Comparison of ENCODE assay signal across 33 mouse cellular contexts in genomic region chr7:46748459-46748858, GRCm38 (mm10). TPM values are rescaled to one million over a fixed set of nuclear protein-coding genes. Genes with fewer than 3 reads are reported as not detected.
DNase-seq lines count a peak whose midpoint lies in the region; ATAC-seq and TF ChIP-seq lines count a peak whose summit lies in the region.
"Had no signal": no experiment of that assay in that cellular context is flagged by ENCODE, and none has a peak within 500 bp of the region (broad histone marks: within the 10 kb centered on the region; RNA-seq: fewer than 3 reads in every experiment).

No protein-coding gene starts in this region.

- no peaks in the 10 kb centered on the region for H3K36me3 ChIP-seq in liver, postnatal 0 days (replicated peaks; ENCODE audit: insufficient read depth, low read length)
- H3K36me3 ChIP-seq: embryonic facial prominence, embryonic 12.5 days; forebrain, embryonic 12.5 days; hindbrain, embryonic 10.5 days; neural tube, embryonic 15.5 days had no signal

- WGBS in liver, postnatal 0 days (ENCODE audit: insufficient replicate concordance) = 60% methylated on average over 3 of the region's 3 CpGs

- TF ChIP-seq EP300 in liver, postnatal 0 days (IDR thresholded peaks at IDR 0.05; ENCODE audit: low read depth) = no peak

- no peak overlapping the region for H3K9ac ChIP-seq in liver, postnatal 0 days (replicated peaks)
- H3K9ac ChIP-seq: embryonic facial prominence, embryonic 12.5 days; forebrain, embryonic 12.5 days; neural tube, embryonic 15.5 days had no signal

- H3K27ac ChIP-seq in gastrocnemius, adult 2 months = peak overlapping the region; percentile 40
- H3K27ac ChIP-seq in liver, postnatal 0 days (ENCODE audit: low read depth) = no peak overlapping the region
- H3K27ac ChIP-seq: embryonic facial prominence, embryonic 12.5 days; forebrain, embryonic 12.5 days; hindbrain, embryonic 10.5 days; hindbrain, postnatal 0 days; layer of hippocampus, adult 2 months; macrophage; neural tube, embryonic 15.5 days; stomach, postnatal 0 days had no signal

- TF ChIP-seq CTCF in gastrocnemius, adult 2 months (IDR thresholded peaks at IDR 0.05) = no peak
- TF ChIP-seq CTCF in liver, postnatal 0 days (IDR thresholded peaks at IDR 0.05; ENCODE audit: low read depth) = no peak

- H3K9me3 ChIP-seq in liver, postnatal 0 days (ENCODE audit: low read length) = no peaks in the 10 kb centered on the region
- H3K9me3 ChIP-seq: embryonic facial prominence, embryonic 12.5 days; forebrain, embryonic 12.5 days; hindbrain, embryonic 10.5 days; neural tube, embryonic 15.5 days had no signal

- H3K4me2 ChIP-seq in liver, postnatal 0 days (ENCODE audit: low read depth, low read length) = no peak overlapping the region
- H3K4me2 ChIP-seq: embryonic facial prominence, embryonic 12.5 days; forebrain, embryonic 12.5 days; neural tube, embryonic 15.5 days had no signal

- H3K27me3 ChIP-seq in liver, postnatal 0 days (ENCODE audit: insufficient read depth, low read length) = no peaks in the 10 kb centered on the region
- H3K27me3 ChIP-seq: embryonic facial prominence, embryonic 12.5 days; forebrain, embryonic 12.5 days; neural tube, embryonic 15.5 days had no signal

- no peak overlapping the region for H3K4me3 ChIP-seq in gastrocnemius, adult 2 months
- no peak overlapping the region for H3K4me3 ChIP-seq in liver, postnatal 0 days (ENCODE audit: low read depth, low read length)
- H3K4me3 ChIP-seq: embryonic facial prominence, embryonic 12.5 days; erythroblast, embryonic 14.5 days; forebrain, embryonic 12.5 days; hindbrain, embryonic 10.5 days; layer of hippocampus, adult 2 months; neural tube, embryonic 15.5 days had no signal

- peak; percentile 39 for DNase-seq in gastrocnemius, adult 2 months
- DNase-seq in gastrocnemius, postnatal 36 days = no peak
- peak; percentile 30 for DNase-seq in lung, postnatal 36 days
- DNase-seq in lung, postnatal 25 days (ENCODE audit: low spot score) = no peak
- peak; percentile 86 for DNase-seq in R1 (ENCODE audit: low read depth, low spot score)
- peak; percentile 58 for DNase-seq in skeletal muscle tissue, adult 2 months (ENCODE audit: low read depth, low spot score)
- no peak for DNase-seq in liver, postnatal 0 days
- DNase-seq: adrenal gland, postnatal 36 days; cerebellum, adult 18-20 months; cerebellum, postnatal 25 days; gastrocnemius, postnatal 14 days; kidney, postnatal 25 days; right cerebral cortex, adult 18-20 months; thymus, adult 2 months had no signal

- ATAC-seq in liver, postnatal 0 days = no peak
- no peak for ATAC-seq in erythroblast, adult 5-6 weeks (replicated peaks; ENCODE audit: low FRiP score, poor library complexity, severe bottlenecking)
- ATAC-seq: hindbrain, postnatal 0 days; intestine, embryonic 16.5 days had no signal

- intact Hi-C loops in gastrocnemius, adult 2 months (cut with DNase I) = no loop called here
- intact Hi-C loops in gastrocnemius, postnatal 36 days (cut with DNase I) = no loop called here

- H3K4me1 ChIP-seq in liver, postnatal 0 days (ENCODE audit: insufficient read depth) = no peaks in the 10 kb centered on the region
- H3K4me1 ChIP-seq: embryonic facial prominence, embryonic 12.5 days; hindbrain, embryonic 10.5 days; neural tube, embryonic 15.5 days had no signal

RNA-seq across cellular contexts. Expression of gene Saa2, which starts 3.1 kb away (rescaled TPM):
- not detected for total RNA-seq in gastrocnemius, adult 2 months (2021)
- total RNA-seq in gastrocnemius, postnatal 36 days (2021) = not detected
- 0.19 and 0.25 TPM in 2 replicates for polyA plus RNA-seq in liver, postnatal 0 days (2015; fragmentation: Nextera tagmentation; extraction: Ambion mirVana)
- not detected in 2 replicates for total RNA-seq in erythroblast, adult 5-6 weeks (2015; ENCODE audit: low replicate concordance)
- total RNA-seq in erythroblast, adult 5-6 weeks (2017; ENCODE audit: low replicate concordance) = not detected in 2 replicates
- total RNA-seq: heart, postnatal 10 days; layer of hippocampus, adult 2 months; layer of hippocampus, postnatal 25 days; midbrain, postnatal 0 days had no signal
- polyA plus RNA-seq: embryonic facial prominence, embryonic 12.5 days; erythroblast, embryonic 14.5 days; forebrain, embryonic 12.5 days; intestine, embryonic 16.5 days; kidney, embryonic 14.5 days; liver, embryonic 16.5 days; macrophage; midbrain, postnatal 0 days; neural tube, embryonic 15.5 days; small intestine, adult 2 months had no signal

RNA-seq across cellular contexts. Expression of gene Saa1, which starts 5.7 kb away (rescaled TPM):
- not detected for total RNA-seq in gastrocnemius, adult 2 months (2021)
- not detected for total RNA-seq in gastrocnemius, postnatal 36 days (2021)
- polyA plus RNA-seq in liver, postnatal 0 days (2015; fragmentation: Nextera tagmentation; extraction: Ambion mirVana) = 0.38 and 0.63 TPM in 2 replicates
- not detected in 2 replicates for total RNA-seq in erythroblast, adult 5-6 weeks (2015; ENCODE audit: low replicate concordance)
- total RNA-seq in erythroblast, adult 5-6 weeks (2017; ENCODE audit: low replicate concordance) = not detected in 2 replicates
- total RNA-seq: heart, postnatal 10 days; hindbrain, postnatal 0 days; layer of hippocampus, adult 2 months; layer of hippocampus, postnatal 25 days; midbrain, postnatal 0 days had no signal
- polyA plus RNA-seq: erythroblast, embryonic 14.5 days; forebrain, embryonic 12.5 days; frontal cortex, adult 2 months; limb, embryonic 11.5 days; liver, embryonic 16.5 days; macrophage; small intestine, adult 2 months had no signal

RNA-seq across cellular contexts. Expression of gene Saa4, which starts 16.1 kb away (rescaled TPM):
- not detected for total RNA-seq in gastrocnemius, adult 2 months (2021)
- total RNA-seq in gastrocnemius, postnatal 36 days (2021) = not detected
- 2.3 and 2.4 TPM in 2 replicates for polyA plus RNA-seq in liver, postnatal 0 days (2015; fragmentation: Nextera tagmentation; extraction: Ambion mirVana)
- not detected in 2 replicates for total RNA-seq in erythroblast, adult 5-6 weeks (2015; ENCODE audit: low replicate concordance)
- not detected in 2 replicates for total RNA-seq in erythroblast, adult 5-6 weeks (2017; ENCODE audit: low replicate concordance)
- total RNA-seq: gastrocnemius, postnatal 14 days; heart, postnatal 10 days; hindbrain, postnatal 0 days; layer of hippocampus, adult 2 months; layer of hippocampus, postnatal 25 days; midbrain, postnatal 0 days had no signal
- polyA plus RNA-seq: embryonic facial prominence, embryonic 12.5 days; erythroblast, embryonic 14.5 days; forebrain, embryonic 12.5 days; frontal cortex, adult 2 months; hindbrain, embryonic 10.5 days; hindbrain, postnatal 0 days; kidney, embryonic 14.5 days; limb, embryonic 11.5 days; macrophage; midbrain, postnatal 0 days; neural tube, embryonic 15.5 days; small intestine, adult 2 months; stomach, postnatal 0 days had no signal

RNA-seq across cellular contexts. Expression of gene Saa3, which starts 33.0 kb away (rescaled TPM):
- total RNA-seq in gastrocnemius, adult 2 months (2021) = not detected
- total RNA-seq in gastrocnemius, postnatal 36 days (2021) = not detected
- polyA plus RNA-seq in liver, postnatal 0 days (2015; fragmentation: Nextera tagmentation; extraction: Ambion mirVana) = 5.4 and 11.9 TPM in 2 replicates
- total RNA-seq in erythroblast, adult 5-6 weeks (2015; ENCODE audit: low replicate concordance) = 9.6 TPM in 1 of 2 replicates, not detected in the other
- not detected in 2 replicates for total RNA-seq in erythroblast, adult 5-6 weeks (2017; ENCODE audit: low replicate concordance)
- total RNA-seq: gastrocnemius, postnatal 14 days; heart, postnatal 10 days; hindbrain, postnatal 0 days; layer of hippocampus, adult 2 months; layer of hippocampus, postnatal 25 days; midbrain, postnatal 0 days had no signal
- polyA plus RNA-seq: erythroblast, embryonic 14.5 days; forebrain, embryonic 12.5 days; frontal cortex, adult 2 months; hindbrain, embryonic 10.5 days; kidney, embryonic 14.5 days had no signal

RNA-seq across cellular contexts. Expression of gene Saal1, which starts 38.0 kb away (rescaled TPM):
- 1 to 10 TPM; 2.7 to 3.3 TPM for total RNA-seq in gastrocnemius, adult 2 months (2021)
- 1 to 10 TPM; 2.6 to 2.7 TPM for total RNA-seq in gastrocnemius, postnatal 36 days (2021)
- polyA plus RNA-seq in liver, postnatal 0 days (2015; fragmentation: Nextera tagmentation; extraction: Ambion mirVana) = 6.5 and 6.9 TPM in 2 replicates
- total RNA-seq in erythroblast, adult 5-6 weeks (2015; ENCODE audit: low replicate concordance) = 0.38 and 4.2 TPM in 2 replicates
- total RNA-seq in erythroblast, adult 5-6 weeks (2017; ENCODE audit: low replicate concordance) = 3.3 and 3.9 TPM in 2 replicates

Comparison
In these comparisons a context has a peak if more than half of its experiments do, and no peak if none do; other contexts are left out.
1. DNase-seq: peak in gastrocnemius, adult 2 months (single experiment), lung, postnatal 36 days (single experiment), R1 (single experiment) and skeletal muscle tissue, adult 2 months (single experiment); none in gastrocnemius, postnatal 36 days (0 of 2), lung, postnatal 25 days (single experiment) and liver, postnatal 0 days (single experiment).